Mouse (Mus musculus) kidney, postnatal 4 days (tissue): ENCODE measurements at regions not wholly inside any gene's neighbourhood (a gene's known extent, or its start where the extent isn't known, plus 50 kb on each side); places are given as distances from the start of the nearest gene placed in this dataset.
"Not testable (repeated sequence)": the region's sequence is repeated elsewhere in the genome, so short reads cannot be mapped to it uniquely, and the experiment has no call there.

Experiments used
- DNase-seq, 2 experiments: peaks; one replicate each; pipeline ENCODE4 v3.0.0; 2021; ENCODE audit warnings: mixed read lengths in 2 of 2

DNA sequence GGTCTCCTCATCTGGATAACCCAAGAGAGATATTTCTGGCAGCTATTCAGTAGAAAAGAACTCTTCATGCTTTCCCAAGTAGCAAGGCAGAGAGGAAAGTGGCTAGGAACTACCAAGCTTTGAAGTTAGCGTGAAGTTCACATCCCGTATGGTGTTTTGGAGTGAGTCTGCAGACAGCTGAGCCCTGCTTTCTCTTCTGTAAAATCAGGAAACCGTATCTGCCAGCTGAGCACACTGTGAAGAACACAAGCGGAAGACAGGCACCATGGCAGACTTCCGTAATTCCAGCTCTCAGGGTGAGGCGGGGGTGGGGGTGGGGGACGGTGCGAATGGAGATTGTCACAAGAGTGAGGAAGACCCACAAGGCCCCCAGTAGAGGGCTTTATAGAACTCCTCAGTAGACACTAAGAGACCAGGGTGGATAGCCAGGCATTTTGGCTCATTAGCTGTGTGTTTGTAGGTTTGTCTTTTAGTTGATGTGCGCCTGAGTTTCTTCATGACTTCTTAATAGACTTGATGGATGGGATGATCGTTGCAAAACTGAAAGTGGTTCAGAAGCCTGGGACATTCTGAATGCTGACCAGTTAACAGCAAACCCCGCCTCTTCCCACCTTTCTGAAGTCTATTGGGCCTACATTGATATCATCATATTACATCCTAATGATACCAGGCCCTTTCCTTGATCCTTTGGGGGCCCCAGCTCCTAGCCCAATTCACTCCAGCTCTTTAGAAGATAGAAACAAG, 287.4 kb downstream of the 4933412E24Rik start:
- peak in 1 of 2 experiments; percentile 24 for DNase-seq

DNA sequence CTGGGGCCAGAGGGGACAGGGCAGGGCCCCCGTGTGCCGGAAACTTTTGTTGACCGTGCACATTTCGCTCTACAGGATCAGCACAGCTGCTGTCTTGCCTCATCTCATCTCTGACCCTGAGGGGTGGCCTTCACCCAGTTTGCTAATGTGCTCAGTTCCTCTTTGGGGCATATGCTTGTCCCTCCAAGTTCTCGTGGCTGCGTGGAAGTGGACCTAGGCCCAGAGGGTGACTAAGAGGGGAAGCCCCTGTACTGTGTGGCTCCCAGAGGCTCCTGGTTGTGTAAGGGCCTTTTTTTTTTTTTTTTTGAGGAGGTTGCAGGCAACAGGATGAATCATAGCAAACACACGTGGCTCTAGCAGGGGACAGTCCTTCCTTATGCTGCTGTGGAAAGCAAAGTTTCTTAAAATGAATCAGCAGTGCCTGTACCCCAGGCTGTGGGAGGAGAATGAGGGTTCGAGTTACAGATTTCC, 288.2 kb downstream of the 4933412E24Rik start:
- DNase-seq: no peak

DNA sequence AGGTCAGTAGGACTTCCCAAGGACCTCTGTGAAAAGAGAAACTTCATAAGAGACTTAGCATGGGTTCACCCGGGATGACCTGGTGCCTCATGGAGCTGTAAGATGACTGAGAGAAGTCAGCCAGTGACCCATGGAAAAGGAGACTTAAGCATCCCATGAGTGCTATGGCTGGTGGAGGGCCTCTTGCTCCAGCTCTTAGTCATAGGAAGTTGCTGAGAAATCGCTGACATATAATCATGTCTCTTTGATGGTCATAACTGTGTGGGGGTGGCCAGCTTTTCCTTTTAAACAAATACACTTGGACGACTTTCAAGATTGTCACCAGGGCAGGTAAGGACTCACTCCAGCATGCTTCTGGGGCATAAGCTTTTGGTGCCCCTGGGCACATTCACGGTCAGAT, 290.5 kb downstream of the 4933412E24Rik start:
- DNase-seq: no peak

DNA sequence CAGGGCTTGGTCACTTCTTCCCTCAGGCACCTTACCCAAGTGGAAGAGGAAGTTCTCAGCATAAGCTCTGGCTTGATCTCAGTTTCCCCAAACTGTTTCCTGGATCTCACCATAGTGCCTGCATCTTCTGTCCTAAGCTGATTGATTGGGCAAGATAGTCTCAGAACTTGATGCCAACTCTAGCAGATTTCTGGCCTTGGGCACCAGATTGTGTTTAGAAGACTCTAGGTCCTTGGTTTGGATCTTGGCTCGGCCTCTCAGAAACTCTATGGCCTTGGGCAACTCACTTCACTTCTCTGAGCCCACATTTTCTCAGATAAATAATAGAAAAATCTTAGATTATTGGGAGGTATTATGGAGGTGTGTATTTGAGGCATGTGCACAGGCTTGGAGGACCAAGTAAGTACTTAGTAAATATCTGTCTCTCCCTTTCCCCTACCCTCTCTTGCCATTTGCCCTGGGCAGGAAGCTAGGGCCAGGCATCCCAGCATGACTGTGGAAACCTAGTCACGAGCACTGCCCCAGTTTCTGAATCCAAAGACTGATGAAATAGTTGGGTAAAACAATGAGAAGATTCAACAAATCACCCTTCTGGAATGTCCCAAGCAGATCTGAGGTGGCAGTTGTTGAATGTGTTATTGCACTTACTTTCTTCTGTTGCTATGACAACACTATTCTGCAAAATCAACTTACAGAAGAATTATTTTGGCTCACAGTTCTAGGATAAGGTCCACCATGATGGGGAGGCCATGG, 293.6 kb downstream of the 4933412E24Rik start:
- DNase-seq: no peak

DNA sequence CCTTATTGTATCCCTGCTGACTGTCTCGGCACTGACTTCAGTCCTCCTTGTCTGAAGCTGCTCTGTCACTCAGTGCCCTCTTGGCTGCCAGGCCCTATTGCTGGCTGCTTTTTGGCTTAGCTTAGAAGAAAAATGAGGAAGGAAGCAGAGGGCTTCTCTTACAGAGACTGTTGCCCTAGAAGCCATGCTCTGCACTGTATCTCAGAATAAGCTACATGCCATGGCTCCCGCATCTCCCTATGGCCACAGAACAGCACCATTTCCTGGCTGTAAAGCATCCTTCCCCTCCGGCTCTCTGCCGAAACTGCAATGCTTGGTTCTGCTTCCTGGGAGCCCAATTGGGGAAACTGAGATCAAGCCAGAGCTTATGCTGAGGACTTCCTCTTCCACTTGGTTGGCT, 295.0 kb downstream of the 4933412E24Rik start:
- DNase-seq: no peak

DNA sequence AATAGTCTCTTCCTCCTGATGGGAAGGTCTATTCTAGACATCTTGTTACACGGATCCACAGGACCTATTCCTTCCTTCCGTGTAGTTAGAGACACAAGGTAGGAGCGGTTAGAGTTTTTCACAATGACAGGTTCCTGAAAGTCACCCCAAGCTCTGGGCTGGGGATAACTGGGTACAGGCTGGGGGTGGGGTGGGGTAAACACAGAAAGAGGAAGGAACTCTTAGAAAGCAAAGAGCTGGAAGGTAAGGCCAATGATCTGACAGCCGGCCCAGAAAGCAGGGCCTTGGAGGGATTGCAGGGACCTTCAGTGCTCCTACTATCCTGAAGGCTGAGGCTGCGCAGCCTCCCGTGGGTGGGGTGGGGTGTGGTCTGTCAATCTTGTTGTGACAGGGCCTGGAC, 295.4 kb downstream of the 4933412E24Rik start:
- DNase-seq: no peak

DNA sequence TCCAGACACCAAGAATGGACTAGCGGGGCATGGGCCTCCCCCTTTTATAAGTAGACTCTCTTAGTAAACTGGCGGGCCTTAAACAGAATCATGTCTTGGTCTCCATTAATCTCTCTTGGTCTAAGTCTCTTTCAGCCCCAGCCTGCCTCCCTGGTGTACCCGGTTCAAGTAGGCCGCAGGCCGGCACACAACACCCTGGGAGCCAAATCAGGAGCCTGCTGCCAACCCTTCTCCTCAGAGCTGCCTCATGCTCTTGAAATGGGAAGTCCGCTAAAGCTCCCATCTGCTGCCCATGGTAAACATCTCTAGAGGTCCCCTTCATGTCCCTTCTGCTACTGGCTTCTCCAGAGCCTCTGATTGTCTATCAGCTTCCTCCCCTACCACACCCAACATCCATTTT, 296.3 kb downstream of the 4933412E24Rik start:
- DNase-seq: no peak

GRCm38 (mm10) chr15:59719383-59720128, 296.9 kb downstream of the 4933412E24Rik start:
- DNase-seq: not testable (repeated sequence)

DNA sequence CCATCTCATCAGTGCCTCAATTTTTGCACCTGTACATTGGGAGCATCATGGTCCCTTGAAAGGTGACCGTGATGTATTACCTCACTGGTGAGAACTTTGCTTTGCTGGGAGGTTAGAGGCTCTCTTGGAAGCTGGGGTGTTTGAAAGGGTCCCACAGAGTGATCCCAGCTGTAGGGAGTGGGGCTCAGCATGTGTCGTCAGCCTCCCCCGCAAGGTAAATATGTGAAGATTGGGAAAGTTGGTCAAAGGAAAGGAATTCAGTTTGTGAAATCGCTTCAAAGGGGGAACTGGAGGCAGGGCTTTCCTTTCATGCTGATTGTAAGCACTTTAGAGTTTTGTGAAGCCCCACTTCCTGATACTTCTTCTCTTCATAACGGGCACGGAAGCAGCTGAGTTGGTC, 299.5 kb downstream of the 4933412E24Rik start:
- no peak for DNase-seq

DNA sequence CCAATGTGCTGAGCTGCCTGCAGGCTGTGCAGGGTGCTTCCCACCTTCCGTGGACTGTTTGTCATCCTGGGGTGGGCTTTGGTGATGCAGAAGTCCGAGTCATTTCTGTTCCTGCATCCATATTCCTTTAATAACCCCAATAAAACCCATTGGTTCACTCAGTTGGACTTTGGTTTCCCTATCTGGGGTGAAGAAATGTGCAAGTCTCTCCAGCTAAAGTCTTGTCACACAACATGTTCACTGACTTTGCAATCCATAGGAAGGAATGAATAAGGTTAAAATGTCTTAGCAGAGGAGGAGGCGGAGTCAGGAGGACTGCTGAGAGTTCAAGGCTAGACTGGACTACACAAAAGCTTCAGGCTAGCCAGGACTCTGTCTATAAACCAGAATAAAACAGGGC, 300.5 kb downstream of the 4933412E24Rik start:
- no peak for DNase-seq

DNA sequence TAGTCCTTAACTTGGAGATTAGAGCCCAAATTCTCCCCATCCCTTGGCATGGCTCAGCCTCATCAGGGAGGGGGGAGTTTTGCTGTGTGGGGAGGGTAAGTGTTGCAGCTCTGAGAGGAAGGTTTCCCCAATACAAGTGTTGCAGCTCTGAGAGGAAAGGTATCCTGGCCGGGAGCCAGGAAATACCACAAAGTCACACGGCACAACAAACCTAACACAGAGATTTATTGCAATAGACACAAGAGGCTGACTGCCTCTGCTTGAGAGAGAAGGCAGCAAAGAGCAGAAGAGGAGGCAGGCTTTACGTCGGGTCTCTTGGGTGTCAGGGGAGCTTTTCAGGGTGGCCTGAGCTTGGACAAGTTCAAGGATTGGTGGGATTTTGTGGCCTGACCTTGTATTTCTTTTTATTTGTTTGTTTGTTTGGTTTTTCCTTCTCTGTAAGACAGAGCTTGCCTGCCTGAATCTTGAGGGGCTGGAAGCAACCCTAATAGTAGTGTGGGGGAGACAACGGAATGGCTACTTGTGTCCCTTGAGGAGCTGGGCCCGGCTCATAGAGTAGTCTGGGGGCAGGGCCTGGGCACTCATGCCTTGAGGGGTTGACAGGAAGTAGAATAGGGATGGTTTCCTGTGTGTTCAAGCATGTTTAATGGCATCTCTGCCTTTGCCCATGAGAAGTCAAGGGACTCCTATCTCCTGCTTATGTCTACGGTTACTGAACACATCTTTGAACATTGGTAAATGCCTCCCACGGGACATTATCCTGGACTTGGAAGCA, 302.3 kb downstream of the 4933412E24Rik start:
- DNase-seq: peak; percentile 56 to 71

DNA sequence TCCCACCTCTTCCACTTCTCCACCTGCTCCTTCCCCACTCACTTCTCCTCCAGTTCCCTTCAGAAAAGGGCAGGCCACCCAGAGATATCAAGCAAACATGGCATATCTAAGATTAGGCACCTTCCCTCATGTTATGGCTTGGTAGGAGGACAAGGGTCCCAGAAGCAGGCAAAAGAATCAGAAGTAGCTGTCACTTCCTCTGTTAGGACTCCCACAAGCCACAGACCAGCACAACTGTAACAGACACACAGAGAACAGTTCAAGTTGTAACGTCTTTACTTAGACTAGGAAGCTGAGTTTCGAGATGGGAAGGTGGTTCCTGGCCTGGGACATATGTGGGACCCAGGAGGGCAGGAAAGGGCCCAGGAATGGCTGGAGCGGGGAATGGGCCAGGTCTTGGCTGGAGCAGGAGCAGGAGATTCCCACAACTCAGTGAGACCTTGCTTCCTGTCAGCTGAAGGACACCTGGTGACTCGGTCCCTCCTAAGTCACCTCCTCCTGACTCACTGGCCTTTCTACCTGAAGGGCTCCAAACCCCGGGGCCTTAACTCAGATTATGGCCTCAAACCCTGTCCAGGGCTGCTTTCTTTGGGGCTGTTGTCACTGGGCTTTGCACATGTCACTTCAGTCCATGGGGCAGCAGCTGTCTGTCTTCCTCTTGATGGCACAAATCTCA, 304.2 kb downstream of the 4933412E24Rik start:
- DNase-seq: no peak

DNA sequence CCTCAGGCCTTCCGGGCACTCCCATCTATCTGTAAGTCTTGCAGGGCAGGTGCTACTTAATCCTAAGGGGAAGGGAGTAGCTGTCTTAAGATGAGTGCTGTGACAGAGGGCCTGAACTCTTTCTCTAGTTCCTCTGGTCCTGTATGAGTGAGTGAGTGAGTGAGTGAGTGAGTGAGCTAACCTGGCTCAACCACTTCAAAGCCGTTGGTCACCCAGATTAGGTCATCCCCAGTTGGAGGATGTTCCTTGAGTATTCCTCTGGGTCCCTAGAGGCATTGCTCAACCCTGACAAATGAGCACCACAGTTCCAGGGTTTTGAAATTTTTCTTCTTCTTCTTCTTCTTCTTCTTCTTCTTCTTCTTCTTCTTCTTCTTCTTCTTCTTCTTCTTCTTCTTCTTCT, 306.5 kb downstream of the 4933412E24Rik start:
- DNase-seq: no peak

DNA sequence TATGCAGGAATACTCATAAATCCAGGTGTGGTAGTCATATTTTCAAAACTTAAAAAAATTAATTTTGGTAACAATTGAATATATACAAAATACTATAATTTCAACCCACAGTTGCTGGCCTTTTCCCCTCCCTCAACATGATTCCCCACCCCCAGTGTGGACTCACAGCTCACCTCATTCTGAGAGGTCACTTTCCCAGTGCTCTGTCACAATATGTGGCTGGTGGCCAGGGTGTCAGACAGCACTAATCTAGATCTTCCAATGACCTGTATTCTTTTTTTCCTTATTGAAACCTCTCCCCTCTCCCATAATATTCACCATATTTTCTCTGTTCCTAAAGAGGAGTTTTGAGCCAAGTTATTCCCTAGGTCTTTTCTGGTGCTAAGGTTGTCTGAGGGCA, 308.0 kb downstream of the 4933412E24Rik start:
- no peak for DNase-seq

- DNase-seq: no peak
Observed at GRCm38 (mm10) chr15:59707081-59707480, 309.3 kb downstream of the 4933412E24Rik start.
